Mouse (Mus musculus): Measurements from ENCODE around the gene Klhdc7b. TPM values are rescaled to one million over a fixed set of nuclear protein-coding genes. Genes with fewer than 3 reads are reported as not detected.

Klhdc7b gene
- polyA plus RNA-seq, 2 experiments = not detected

DNA sequence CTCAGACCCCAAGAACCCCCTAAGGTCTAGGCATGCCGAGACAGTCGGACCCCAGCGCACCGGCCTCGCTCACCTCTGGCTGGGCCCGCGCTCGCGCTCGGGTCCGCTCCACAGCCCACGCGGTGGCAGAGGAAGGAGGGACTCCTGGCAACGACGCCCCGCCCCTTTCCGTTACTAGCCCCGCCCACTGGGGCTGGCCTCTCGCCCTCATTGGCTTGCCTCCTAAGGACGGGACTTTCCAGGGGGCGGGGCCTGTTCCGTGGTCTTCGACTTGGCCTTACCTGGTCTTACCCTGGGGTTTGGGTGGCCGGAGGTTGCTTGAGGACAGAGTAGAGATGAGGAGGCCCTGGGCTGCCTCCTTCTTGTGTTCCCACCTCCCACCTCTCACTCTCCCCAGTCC is 25.4 kb downstream of the Klhdc7b start, which contains the start of gene Syce3:
Gene Syce3, minus strand, starts transcription at position 386 of the 400 bp plus-strand sequence.
- no peak for TF ChIP-seq POLR2A (IDR thresholded peaks at IDR 0.05; ENCODE audit: borderline replicate concordance, extremely low read depth, insufficient read depth, insufficient read length)
- H3K27ac ChIP-seq (replicated peaks; ENCODE audit: low read depth, low read length) = no peak within 1 kb of the TSS
- H3K4me1 ChIP-seq (ENCODE audit: control insufficient read depth, insufficient read depth, low read length) = no peaks in the 10 kb centered on the region
- H3K9me3 ChIP-seq (ENCODE audit: control insufficient read depth, low read length) = no peaks in the 10 kb centered on the region
- H3K4me2 ChIP-seq (replicated peaks; ENCODE audit: low read depth, low read length, severe bottlenecking) = no peak within 1 kb of the TSS
- H3K27me3 ChIP-seq (ENCODE audit: control insufficient read depth, insufficient read depth, low read length) = no peaks in the 10 kb centered on the region
- no peak for ATAC-seq (ENCODE audit: low FRiP score, low read depth)
- no peak within 1 kb of the TSS for H3K4me3 ChIP-seq (replicated peaks; ENCODE audit: low read length)
- H3K36me3 ChIP-seq (ENCODE audit: control insufficient read depth, insufficient read depth, low read length) = no peaks in the 10 kb centered on the region
- H3K9ac ChIP-seq (ENCODE audit: low read depth, low read length, severe bottlenecking) = no peak within 1 kb of the TSS
- DNase-seq (ENCODE audit: low spot score) = no peak
- WGBS = 82% methylated on average over 21 of the region's 24 CpGs

DNA sequence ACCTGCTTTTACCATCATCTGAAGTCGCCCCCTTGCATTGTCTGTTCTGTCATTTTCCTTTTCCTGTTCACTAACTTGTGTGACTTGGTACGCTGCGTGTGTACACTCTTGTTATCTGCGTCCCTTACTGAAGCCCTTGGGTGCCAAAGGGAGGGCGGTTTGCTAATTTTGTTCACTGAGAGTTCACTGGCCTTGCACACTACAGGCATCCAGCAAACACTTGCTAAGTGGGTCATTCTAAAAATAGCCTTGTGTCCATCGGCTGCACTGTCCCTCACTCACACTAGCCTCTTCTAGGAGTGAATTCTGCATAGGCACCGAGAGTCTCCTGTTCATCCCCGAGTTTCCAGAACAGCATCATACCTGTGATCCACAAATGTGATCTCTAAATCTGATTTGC is 30.6 kb downstream of the Klhdc7b start:
- Histone ChIP-seq H3K4me2 (replicated peaks; ENCODE audit: low read depth, low read length, severe bottlenecking) (no peak overlapping the region), H3K27ac (replicated peaks; ENCODE audit: low read depth, low read length) (no peak overlapping the region), H3K9ac (ENCODE audit: low read depth, low read length, severe bottlenecking) (no peak overlapping the region), H3K36me3 (ENCODE audit: control insufficient read depth, insufficient read depth, low read length) (peaks cover 5% of the 10 kb centered on the region), H3K4me1 (ENCODE audit: control insufficient read depth, insufficient read depth, low read length) (no peaks in the 10 kb centered on the region), H3K27me3 (ENCODE audit: control insufficient read depth, insufficient read depth, low read length) (no peaks in the 10 kb centered on the region), H3K4me3 (replicated peaks; ENCODE audit: low read length) (no peak overlapping the region), H3K9me3 (ENCODE audit: control insufficient read depth, low read length) (no peaks in the 10 kb centered on the region)
- ATAC-seq (ENCODE audit: low FRiP score, low read depth) (no peak), DNase-seq (ENCODE audit: low spot score) (no peak)
- no peak for TF ChIP-seq POLR2A (IDR thresholded peaks at IDR 0.05; ENCODE audit: borderline replicate concordance, extremely low read depth, insufficient read depth, insufficient read length)
- 89% methylated on average over 8 of the region's 8 CpGs for WGBS

DNA sequence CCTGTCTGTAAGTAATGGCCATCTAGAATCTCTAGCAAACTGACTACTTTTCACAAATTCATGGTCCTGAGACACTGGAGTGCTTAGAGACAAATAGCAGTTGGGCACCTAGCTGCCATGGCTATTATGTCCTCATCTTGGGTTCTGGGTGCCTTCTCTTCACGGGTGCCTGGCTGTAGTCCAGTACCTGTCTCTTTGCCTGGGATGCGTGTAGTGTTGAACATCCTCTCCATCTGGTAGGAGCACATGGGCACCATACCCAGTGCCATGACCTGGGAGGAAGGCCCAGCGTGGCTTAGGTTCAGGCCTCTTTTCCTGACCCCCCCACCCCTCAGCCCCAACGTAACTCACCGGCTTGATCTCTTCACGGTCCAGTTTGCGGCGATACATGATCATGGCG is 37.2 kb downstream of the Klhdc7b start:
- no peaks in the 10 kb centered on the region for H3K4me1 ChIP-seq (ENCODE audit: control insufficient read depth, insufficient read depth, low read length)
- no peak for DNase-seq (ENCODE audit: low spot score)
- no peak overlapping the region for H3K4me2 ChIP-seq (replicated peaks; ENCODE audit: low read depth, low read length, severe bottlenecking)
- WGBS = 87% methylated on average over 9 of the region's 9 CpGs
- TF ChIP-seq POLR2A (IDR thresholded peaks at IDR 0.05; ENCODE audit: borderline replicate concordance, extremely low read depth, insufficient read depth, insufficient read length) = no peak
- H3K9me3 ChIP-seq (ENCODE audit: control insufficient read depth, low read length) = no peaks in the 10 kb centered on the region
- no peaks in the 10 kb centered on the region for H3K27me3 ChIP-seq (ENCODE audit: control insufficient read depth, insufficient read depth, low read length)
- no peak overlapping the region for H3K4me3 ChIP-seq (replicated peaks; ENCODE audit: low read length)
- H3K27ac ChIP-seq (replicated peaks; ENCODE audit: low read depth, low read length) = no peak overlapping the region
- ATAC-seq (ENCODE audit: low FRiP score, low read depth) = no peak
- peaks cover 23% of the 10 kb centered on the region for H3K36me3 ChIP-seq (ENCODE audit: control insufficient read depth, insufficient read depth, low read length)
- no peak overlapping the region for H3K9ac ChIP-seq (ENCODE audit: low read depth, low read length, severe bottlenecking)

GRCm38 (mm10) chr15:89424621-89425020 is 39.9 kb downstream of the Klhdc7b start:
- ATAC-seq (ENCODE audit: low FRiP score, low read depth) (no peak), DNase-seq (ENCODE audit: low spot score) (no peak)
- 86% methylated on average over 8 of the region's 8 CpGs for WGBS
- Histone ChIP-seq H3K27me3 (ENCODE audit: control insufficient read depth, insufficient read depth, low read length) (no peaks in the 10 kb centered on the region), H3K4me3 (replicated peaks; ENCODE audit: low read length) (no peak overlapping the region), H3K9ac (ENCODE audit: low read depth, low read length, severe bottlenecking) (no peak overlapping the region), H3K27ac (replicated peaks; ENCODE audit: low read depth, low read length) (no peak overlapping the region), H3K9me3 (ENCODE audit: control insufficient read depth, low read length) (no peaks in the 10 kb centered on the region), H3K4me1 (ENCODE audit: control insufficient read depth, insufficient read depth, low read length) (peaks cover 6% of the 10 kb centered on the region), H3K4me2 (replicated peaks; ENCODE audit: low read depth, low read length, severe bottlenecking) (no peak overlapping the region), H3K36me3 (ENCODE audit: control insufficient read depth, insufficient read depth, low read length) (peaks cover 30% of the 10 kb centered on the region)
- no peak for TF ChIP-seq POLR2A (IDR thresholded peaks at IDR 0.05; ENCODE audit: borderline replicate concordance, extremely low read depth, insufficient read depth, insufficient read length)

DNA sequence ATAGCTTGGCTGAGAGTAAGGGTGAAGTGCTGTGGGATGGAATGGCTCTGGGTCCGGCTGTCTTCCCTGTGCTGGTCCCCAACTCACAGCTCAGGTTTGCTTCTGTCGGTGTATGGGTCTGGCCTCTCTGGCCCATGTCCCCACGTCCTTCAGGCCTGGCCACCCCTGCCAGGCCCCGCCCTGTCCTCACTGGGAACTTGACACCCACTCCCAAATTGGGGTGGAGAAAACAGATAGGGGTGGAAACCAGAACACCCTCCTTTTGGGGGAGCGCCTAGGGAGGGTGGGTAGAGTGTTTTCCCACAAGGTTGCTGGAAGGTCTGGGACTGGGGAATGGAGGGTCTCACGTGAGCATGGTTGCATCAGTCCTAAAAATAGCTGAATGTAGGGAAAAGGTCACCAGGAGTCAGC is 41.0 kb downstream of the Klhdc7b start, which contains the start of gene Cpt1b:
Gene Cpt1b, minus strand, starts transcription at position 153 of the 411 bp plus-strand sequence.
- WGBS = 29% methylated on average over 6 of the region's 6 CpGs
- TF ChIP-seq POLR2A (IDR thresholded peaks at IDR 0.05; ENCODE audit: borderline replicate concordance, extremely low read depth, insufficient read depth, insufficient read length) = no peak
- peaks cover 23% of the 10 kb centered on the region for H3K36me3 ChIP-seq (ENCODE audit: control insufficient read depth, insufficient read depth, low read length)
- H3K4me3 ChIP-seq (replicated peaks; ENCODE audit: low read length) = no peak within 1 kb of the TSS
- H3K4me2 ChIP-seq (replicated peaks; ENCODE audit: low read depth, low read length, severe bottlenecking) = no peak within 1 kb of the TSS
- H3K27me3 ChIP-seq (ENCODE audit: control insufficient read depth, insufficient read depth, low read length) = no peaks in the 10 kb centered on the region
- no peak within 1 kb of the TSS for H3K9ac ChIP-seq (ENCODE audit: low read depth, low read length, severe bottlenecking)
- no peak for DNase-seq (ENCODE audit: low spot score)
- peaks cover 6% of the 10 kb centered on the region for H3K4me1 ChIP-seq (ENCODE audit: control insufficient read depth, insufficient read depth, low read length)
- ATAC-seq (ENCODE audit: low FRiP score, low read depth) = no peak
- H3K27ac ChIP-seq (replicated peaks; ENCODE audit: low read depth, low read length) = no peak within 1 kb of the TSS
- no peaks in the 10 kb centered on the region for H3K9me3 ChIP-seq (ENCODE audit: control insufficient read depth, low read length)

- Histone ChIP-seq H3K9me3 (ENCODE audit: control insufficient read depth, low read length) (no peaks in the 10 kb centered on the region), H3K9ac (ENCODE audit: low read depth, low read length, severe bottlenecking) (no peak overlapping the region), H3K27ac (replicated peaks; ENCODE audit: low read depth, low read length) (no peak overlapping the region), H3K4me3 (replicated peaks; ENCODE audit: low read length) (no peak overlapping the region), H3K27me3 (ENCODE audit: control insufficient read depth, insufficient read depth, low read length) (no peaks in the 10 kb centered on the region), H3K4me2 (replicated peaks; ENCODE audit: low read depth, low read length, severe bottlenecking) (no peak overlapping the region), H3K36me3 (ENCODE audit: control insufficient read depth, insufficient read depth, low read length) (peaks cover 23% of the 10 kb centered on the region), H3K4me1 (ENCODE audit: control insufficient read depth, insufficient read depth, low read length) (peaks cover 6% of the 10 kb centered on the region)
- DNase-seq (ENCODE audit: low spot score) (no peak), ATAC-seq (ENCODE audit: low FRiP score, low read depth) (no peak)
- 92% methylated on average over 9 of the region's 10 CpGs for WGBS
- TF ChIP-seq POLR2A (IDR thresholded peaks at IDR 0.05; ENCODE audit: borderline replicate concordance, extremely low read depth, insufficient read depth, insufficient read length) = no peak
These were observed 42.0 kb downstream of the Klhdc7b start for GRCm38 (mm10) chr15:89426716-89427115.

All from limb, embryonic 14.5 days (tissue).